Mouse (Mus musculus) thymus, adult 2 months (tissue): Measurements from ENCODE around the gene Orc3. TPM values are rescaled to one million over a fixed set of nuclear protein-coding genes. Genes with fewer than 3 reads are reported as not detected.
A peak's percentile ranks its signal among the peaks of the same experiment; 100 is the strongest.

Experiments
- DNase-seq: peaks from one replicate; pipeline ENCODE4 v3.0.0; 2021
- H3K27ac ChIP-seq: fragments of 200-500 bp; 2 replicates; pipeline ENCODE4 v1.5.1; 2012; ENCODE audit warnings: low read length, control low read depth; ENCODE audit not compliant: control insufficient read depth, insufficient read depth
- H3K27me3 ChIP-seq: fragments of 200-500 bp; 2 replicates; pipeline ENCODE4 v1.6.1; 2012; ENCODE audit warnings: mild to moderate bottlenecking, low read length, moderate library complexity, mixed read lengths; ENCODE audit not compliant: control insufficient read depth, insufficient read depth
- H3K36me3 ChIP-seq: fragments of 200-500 bp; 2 replicates; pipeline ENCODE4 v1.6.1; 2012; ENCODE audit warnings: mild to moderate bottlenecking, low read length, moderate library complexity; ENCODE audit not compliant: control insufficient read depth, insufficient read depth
- H3K4me1 ChIP-seq: fragments of 200-500 bp; replicated peaks from 2 replicates; pipeline ENCODE4 v1.6.1; 2012; ENCODE audit warnings: low read length; ENCODE audit not compliant: control insufficient read depth, insufficient read depth
- H3K4me3 ChIP-seq: fragments of 200-500 bp; 2 replicates; pipeline ENCODE4 v1.5.1; 2012; ENCODE audit warnings: mild to moderate bottlenecking, low read length, control low read depth, moderate library complexity; ENCODE audit not compliant: control insufficient read depth, insufficient read depth
- CTCF ChIP-seq: fragments of 200-500 bp; IDR thresholded peaks from 2 replicates; pipeline ENCODE4 v1.5.1; 2012; ENCODE audit warnings: mild to moderate bottlenecking, control low read depth, low read length, moderate library complexity, borderline replicate concordance; ENCODE audit not compliant: control insufficient read depth, poor library complexity, insufficient read depth; ENCODE audit errors: extremely low read depth
- POLR2A ChIP-seq: fragments of 200-500 bp; IDR thresholded peaks from 2 replicates; pipeline ENCODE4 v1.6.1; 2012; ENCODE audit warnings: mild to moderate bottlenecking, low read length, control low read depth, moderate library complexity; ENCODE audit not compliant: control insufficient read depth, poor library complexity, insufficient read depth; ENCODE audit errors: extremely low read depth
- whole genome bisulfite sequencing: fragments of 180-500 bp; shearing (Covaris S2); methylation state at CpG from one replicate; pipeline ENCODE4 v1.1.7; 2018; 5-methylcytosine and 5-hydroxymethylcytosine counted together
- polyA plus RNA-seq: library from polyadenylated mRNA; depleted of rRNA; stranded (reverse); fragments of >200 nt; gene quantifications from 2 replicates; pipeline ENCODE4 v1.2.3, GENCODE M21; 2012

The Orc3 gene
- polyA plus RNA-seq, 1 experiment = 34.0 TPM

- Histone ChIP-seq H3K27me3 (no peaks in the 10 kb centered on the region), H3K36me3 (no peaks in the 10 kb centered on the region; the same call in 1 of the 2 replicates), H3K4me1 (no peaks in the 10 kb centered on the region), H3K27ac (no peak overlapping the region), H3K4me3 (no peak overlapping the region)
- 96% methylated on average over 6 of the region's 6 CpGs for WGBS
- DNase-seq = no peak
- no peak for TF ChIP-seq POLR2A
- TF ChIP-seq CTCF = no peak
Measured at GRCm38 (mm10) chr4:34626401-34626800, 11.7 kb upstream of the Orc3 start.

GRCm38 (mm10) chr4:34625556-34625955 is 10.8 kb upstream of the Orc3 start:
- WGBS = 93% methylated on average over 4 of the region's 4 CpGs
- H3K4me3 ChIP-seq = no peak overlapping the region
- H3K36me3 ChIP-seq = no peaks in the 10 kb centered on the region; the same call in 1 of the 2 replicates
- H3K27ac ChIP-seq = no peak overlapping the region
- no peaks in the 10 kb centered on the region for H3K27me3 ChIP-seq
- no peak for TF ChIP-seq CTCF
- TF ChIP-seq POLR2A = no peak
- no peaks in the 10 kb centered on the region for H3K4me1 ChIP-seq
- DNase-seq = no peak

- no peaks in the 10 kb centered on the region for H3K27me3 ChIP-seq
- TF ChIP-seq CTCF = no peak
- no peak for TF ChIP-seq POLR2A
- no peak overlapping the region for H3K27ac ChIP-seq
- H3K4me3 ChIP-seq = no peak overlapping the region
- no peak for DNase-seq
- WGBS = 86% methylated on average over 8 of the region's 8 CpGs
- no peaks in the 10 kb centered on the region for H3K36me3 ChIP-seq
- H3K4me1 ChIP-seq = peaks cover 10% of the 10 kb centered on the region
Measured at GRCm38 (mm10) chr4:34616146-34616545, 1.4 kb upstream of the Orc3 start.

- DNase-seq = peak; percentile 6
- Histone ChIP-seq H3K4me1 (peaks cover 10% of the 10 kb centered on the region), H3K4me3 (peak overlapping the region; percentile 98), H3K36me3 (no peaks in the 10 kb centered on the region), H3K27ac (peak overlapping the region; percentile 16; the same call in 1 of the 2 replicates), H3K27me3 (no peaks in the 10 kb centered on the region)
- no peak for TF ChIP-seq CTCF
- TF ChIP-seq POLR2A = no peak
- 1% methylated on average over 13 of the region's 13 CpGs for WGBS
Measured at GRCm38 (mm10) chr4:34615303-34615702, 559 bp upstream of the Orc3 start.

- H3K27me3 ChIP-seq = no peaks in the 10 kb centered on the region
- H3K4me1 ChIP-seq = peaks cover 10% of the 10 kb centered on the region
- no peak overlapping the region for H3K27ac ChIP-seq
- no peak for TF ChIP-seq CTCF
- no peak for TF ChIP-seq POLR2A
- 53% methylated on average over 6 of the region's 6 CpGs for WGBS
- no peaks in the 10 kb centered on the region for H3K36me3 ChIP-seq
- H3K4me3 ChIP-seq = no peak overlapping the region
- DNase-seq = no peak
Measured at GRCm38 (mm10) chr4:34613571-34614145, 1.1 kb downstream of the Orc3 start.

DNA sequence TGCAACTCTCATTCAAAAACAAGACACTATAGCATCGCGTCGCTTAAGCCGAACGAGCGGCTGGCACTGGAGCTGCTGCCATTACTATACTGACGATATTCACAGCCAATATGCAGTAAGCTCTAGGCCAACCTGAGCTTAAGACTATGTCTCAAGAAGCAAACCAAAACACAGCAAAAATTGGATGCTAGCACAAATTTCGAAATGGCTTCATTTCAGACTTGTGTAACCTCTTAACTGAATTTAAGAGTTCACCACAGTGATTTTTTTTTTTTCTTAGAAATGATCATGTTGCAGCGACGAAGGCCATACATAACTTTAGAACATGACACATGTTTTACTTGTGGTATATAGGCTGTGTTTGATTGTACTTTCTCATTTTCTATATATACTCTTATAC is 8.1 kb downstream of the Orc3 start:
- Histone ChIP-seq H3K36me3 (peaks cover 27% of the 10 kb centered on the region), H3K27me3 (no peaks in the 10 kb centered on the region), H3K27ac (no peak overlapping the region), H3K4me3 (no peak overlapping the region), H3K4me1 (no peaks in the 10 kb centered on the region)
- no peak for DNase-seq
- WGBS = 98% methylated on average over 10 of the region's 10 CpGs
- TF ChIP-seq CTCF (no peak), POLR2A (no peak)

DNA sequence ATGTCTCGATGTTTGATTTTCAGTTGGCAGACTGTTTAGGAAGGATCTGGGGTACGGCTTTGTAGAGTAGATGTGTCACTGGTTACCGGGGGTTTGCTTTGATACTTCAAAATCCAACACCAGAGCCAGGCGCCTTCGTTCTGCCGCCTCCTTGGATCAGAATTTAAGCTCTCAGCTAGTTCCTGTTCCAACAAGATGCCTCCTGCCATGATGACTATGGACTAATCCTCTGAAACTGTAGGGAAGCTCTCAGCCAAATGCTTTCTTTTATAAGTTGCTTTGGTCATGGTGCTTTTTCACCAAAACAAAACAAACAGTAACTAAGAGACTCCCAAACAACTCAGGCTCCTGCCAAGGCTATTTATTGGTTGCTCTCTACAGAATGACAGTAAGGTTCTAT is 11.6 kb downstream of the Orc3 start:
- WGBS = 98% methylated on average over 6 of the region's 6 CpGs
- Histone ChIP-seq H3K4me1 (no peaks in the 10 kb centered on the region), H3K4me3 (no peak overlapping the region), H3K27me3 (no peaks in the 10 kb centered on the region), H3K27ac (no peak overlapping the region), H3K36me3 (peaks cover 48% of the 10 kb centered on the region)
- no peak for DNase-seq
- TF ChIP-seq POLR2A (no peak), CTCF (no peak)
